Mouse (Mus musculus) urinary bladder, postnatal 14 days (tissue): ENCODE measurements around the gene Sele.
"Not testable (repeated sequence)": the region's sequence is repeated elsewhere in the genome, so short reads cannot be mapped to it uniquely, and the experiment has no call there.

Experiments
- DNase-seq: peaks from one replicate; pipeline ENCODE4 v3.0.0; 2021; ENCODE audit warnings: low spot score

The Sele gene

DNA sequence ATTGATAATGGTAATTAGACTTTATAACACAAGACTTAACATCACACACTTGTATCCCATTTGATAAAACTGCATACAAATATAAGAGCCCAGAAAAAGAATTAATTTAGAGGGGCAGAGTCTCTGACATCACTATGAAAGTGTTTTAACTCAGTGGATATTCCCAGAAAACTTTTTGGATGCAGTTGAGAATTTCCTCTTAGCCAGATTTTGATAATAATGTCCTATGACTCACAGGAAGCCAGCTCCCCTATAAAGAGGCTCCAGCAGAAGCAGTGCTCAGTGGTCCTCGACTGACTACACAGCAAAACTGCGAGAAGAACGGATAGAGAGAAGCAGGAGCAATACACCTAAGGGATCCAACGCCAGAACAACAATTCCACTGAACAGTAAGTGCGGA is at the start of gene Sele:
TSS of gene Sele (plus strand) at position 301 of the 400 bp plus-strand sequence.
- no peak for DNase-seq

DNA sequence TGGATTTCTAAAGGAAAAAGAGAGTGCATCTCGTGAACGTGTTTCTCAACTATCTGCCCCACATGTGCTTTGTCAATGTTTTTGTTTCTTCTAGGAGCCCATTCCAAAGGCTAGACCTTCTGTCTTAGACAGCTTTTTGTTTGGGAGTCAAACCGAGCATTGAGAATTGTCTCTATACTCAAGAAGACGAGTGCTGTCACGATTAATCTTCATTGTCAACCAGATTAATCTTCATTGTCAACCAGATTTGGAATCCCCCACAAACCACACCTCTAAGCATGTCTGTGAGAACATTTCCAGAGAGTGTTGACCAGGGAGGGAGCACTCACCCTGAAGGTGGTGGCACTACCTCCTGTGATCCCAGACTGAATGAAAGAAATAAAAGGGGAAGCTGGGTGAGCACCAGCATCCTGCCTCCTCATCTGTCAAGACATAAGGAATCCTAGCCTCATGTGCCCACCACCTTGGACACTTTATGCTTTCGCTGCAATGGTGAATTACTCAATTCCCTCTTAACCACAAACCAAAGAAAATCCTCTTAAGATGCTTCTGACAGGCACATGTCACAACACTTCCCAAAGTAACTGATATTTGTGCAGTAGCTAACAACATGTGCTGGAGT is 46.1 kb upstream of the Sele start:
- no peak for DNase-seq

DNA sequence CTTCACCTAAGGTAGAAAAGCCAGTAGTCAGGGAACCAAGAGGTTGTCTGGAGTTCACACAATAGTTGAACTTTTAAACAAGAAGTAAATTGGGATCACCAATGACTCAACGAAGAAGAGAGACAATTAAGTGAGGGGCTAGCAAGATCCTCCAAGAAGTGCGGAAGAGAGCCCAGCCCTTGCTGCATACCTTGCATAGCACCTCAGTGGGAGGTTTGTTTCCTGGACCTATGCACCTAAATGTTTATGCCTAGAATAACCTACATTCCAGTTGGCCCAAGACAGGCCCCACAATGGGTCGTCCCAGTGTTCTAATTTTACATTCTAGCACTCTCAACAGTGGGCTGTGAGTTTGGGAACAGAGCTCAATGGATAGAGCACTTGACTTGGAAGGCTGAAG is 43.7 kb upstream of the Sele start:
- DNase-seq = no peak

DNA sequence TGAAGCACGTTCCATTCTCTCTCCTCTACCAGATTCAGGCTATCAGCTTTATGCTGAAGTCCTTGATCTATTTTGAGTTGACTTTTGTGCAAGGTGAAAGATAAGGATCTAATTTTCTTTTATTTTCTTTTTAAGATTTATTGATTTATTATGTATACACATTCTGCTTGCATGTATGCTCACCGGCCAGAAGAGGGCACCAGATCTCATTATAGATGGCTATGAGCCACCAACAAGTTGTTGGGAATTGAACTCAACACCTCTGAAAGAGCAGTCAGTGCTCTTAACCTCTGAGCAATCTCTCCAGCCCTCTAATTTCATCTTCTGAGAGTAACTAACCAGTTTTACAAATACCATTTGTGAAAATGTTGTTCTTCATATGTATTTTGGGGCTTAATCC is 38.8 kb upstream of the Sele start:
- peak; percentile 26 for DNase-seq

DNA sequence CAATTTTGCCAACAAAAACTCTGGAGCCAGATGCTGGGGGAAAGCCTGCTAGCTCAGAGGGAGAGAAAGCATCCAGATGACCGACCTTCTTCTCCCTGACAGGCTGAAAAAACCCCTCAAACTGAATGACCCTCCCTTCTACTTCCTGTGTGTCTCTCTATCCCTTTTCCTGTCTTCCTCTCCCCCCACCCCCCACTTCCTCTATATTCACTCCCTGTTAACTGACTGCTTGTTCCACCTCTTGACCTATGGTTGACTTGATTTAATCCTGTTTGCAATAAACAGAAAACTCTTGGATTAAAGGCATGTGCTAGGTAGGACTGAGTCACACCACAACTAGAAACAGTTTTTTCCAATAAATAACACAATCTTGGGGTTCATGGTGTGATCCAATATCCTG is 33.4 kb upstream of the Sele start:
- no peak for DNase-seq

DNA sequence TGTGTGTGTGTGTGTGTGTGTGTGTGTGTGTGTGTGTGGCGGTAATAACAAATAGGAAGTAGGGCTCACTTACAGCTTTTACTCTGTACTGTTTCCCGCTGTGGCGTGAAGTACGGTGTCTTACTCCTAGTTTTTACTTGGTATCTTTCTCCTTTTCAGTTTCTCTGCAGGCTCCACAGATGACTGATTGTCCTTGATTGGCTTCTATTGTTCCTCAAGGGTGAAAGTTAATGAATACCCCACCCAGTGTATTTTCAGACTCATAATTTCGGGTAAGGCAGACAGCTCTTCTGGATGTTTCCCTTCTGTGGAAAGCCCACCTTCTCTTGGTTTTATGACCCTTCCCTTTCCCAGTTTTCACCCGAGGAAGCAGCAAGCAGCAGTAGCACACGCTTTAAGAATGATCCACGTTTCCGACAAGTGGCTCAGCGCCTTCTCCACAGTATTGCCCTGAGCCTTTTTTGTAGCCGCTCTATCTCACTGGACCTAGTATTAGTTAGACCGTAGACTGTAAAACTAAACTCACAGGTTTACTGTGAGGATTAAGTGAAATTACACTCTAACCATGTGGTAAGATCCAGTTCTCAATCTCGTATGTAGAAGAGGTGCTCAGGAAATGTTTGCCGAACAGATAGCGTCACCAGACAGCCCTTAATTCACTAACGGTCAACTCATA is 29.7 kb upstream of the Sele start:
- no peak for DNase-seq

DNA sequence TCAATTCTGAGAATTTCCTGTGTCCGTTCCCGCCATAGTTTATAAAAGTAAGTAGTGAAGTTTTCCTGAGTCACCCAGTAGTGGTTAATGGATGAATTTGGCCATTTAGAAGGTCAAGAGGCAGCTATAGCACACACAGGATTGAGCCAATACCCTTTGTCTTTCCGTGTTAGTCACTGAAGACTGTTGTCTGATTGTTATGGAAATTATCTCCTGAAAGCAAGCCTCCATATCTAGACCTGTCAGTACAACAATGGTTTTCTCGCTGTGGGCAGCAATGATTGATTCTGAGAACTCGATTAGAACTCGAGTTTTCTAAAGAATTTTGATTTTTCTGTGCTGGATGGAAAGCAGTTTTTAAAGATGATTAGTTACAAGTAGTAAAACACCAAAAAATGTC is 28.2 kb upstream of the Sele start:
- DNase-seq = no peak

DNA sequence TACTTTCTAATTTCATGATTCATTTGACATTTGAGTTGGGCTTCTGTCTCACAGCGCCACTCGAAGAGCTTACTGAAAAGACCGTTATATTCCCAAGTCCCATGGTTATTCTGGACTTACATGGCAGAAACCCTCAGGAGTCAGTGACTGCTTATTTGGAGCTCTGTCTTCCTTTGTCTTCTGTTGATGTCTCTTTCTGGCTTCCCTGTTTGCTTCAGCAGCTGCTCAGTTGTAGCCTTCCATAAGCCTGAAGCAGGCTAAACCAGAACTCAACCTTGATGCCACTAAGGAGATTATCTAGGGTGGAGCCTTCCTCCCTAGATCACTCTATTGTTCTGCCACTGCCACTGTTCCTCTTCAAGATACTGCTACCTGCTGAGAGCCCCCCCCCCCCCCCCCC is 27.3 kb upstream of the Sele start:
- DNase-seq = not testable (repeated sequence)

DNA sequence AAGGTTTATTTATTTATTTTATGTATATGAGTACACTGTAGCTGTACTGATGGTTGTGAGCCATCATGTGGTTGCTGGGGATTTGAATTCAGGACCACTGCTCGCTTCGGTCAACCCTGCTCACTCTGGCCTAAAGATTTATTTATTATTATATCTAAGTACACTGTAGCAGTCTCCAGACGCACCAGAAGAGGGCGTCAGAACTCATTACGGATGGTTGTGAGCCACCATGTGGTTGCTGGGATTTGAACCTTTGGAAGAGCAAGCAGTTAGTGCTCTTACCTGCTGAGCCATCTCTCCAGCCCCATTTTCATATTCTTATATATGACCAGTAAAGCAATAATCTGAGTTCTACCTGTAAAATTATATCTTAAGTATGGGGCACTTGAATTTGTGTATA is 25.9 kb upstream of the Sele start:
- not testable (repeated sequence) for DNase-seq

DNA sequence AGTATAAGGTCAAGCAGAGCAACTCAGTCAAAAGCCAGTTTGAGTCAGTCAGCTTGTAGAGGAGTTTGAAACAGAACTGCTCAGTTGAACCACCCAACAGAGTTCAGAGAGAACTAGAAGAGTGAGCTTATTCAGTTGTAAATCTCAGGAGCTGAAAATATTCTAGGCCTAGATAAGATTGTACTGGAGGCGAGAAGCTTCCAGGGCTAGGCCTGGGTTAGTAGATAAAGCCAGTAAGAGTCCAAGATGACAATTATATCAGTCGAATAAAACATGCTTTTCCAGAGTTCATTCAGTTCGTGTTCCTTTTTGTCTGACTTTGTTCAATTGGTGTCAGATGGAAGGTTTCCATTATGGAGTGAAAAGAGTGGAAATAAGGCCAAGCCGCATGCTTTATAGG is 22.3 kb upstream of the Sele start:
- no peak for DNase-seq

DNA sequence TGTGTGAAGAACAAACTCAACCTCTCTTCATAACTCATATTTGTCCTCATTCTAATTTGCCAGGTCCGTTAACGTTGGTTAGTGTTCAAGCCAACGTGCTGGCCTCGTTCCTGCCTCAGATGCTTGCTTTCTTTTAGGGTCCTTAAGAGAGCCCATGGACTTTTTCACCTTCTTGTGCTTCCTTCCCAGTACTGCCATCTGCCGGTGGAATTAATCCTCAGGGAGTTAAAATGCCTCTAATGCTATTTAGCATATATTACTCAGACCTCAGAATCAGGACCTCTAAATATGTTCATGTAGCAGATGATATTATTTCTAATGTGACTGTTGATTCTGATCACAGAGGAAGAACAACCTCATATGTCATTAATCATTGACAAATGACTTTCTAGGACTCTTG is 20.6 kb upstream of the Sele start:
- peak; percentile 12 for DNase-seq

DNA sequence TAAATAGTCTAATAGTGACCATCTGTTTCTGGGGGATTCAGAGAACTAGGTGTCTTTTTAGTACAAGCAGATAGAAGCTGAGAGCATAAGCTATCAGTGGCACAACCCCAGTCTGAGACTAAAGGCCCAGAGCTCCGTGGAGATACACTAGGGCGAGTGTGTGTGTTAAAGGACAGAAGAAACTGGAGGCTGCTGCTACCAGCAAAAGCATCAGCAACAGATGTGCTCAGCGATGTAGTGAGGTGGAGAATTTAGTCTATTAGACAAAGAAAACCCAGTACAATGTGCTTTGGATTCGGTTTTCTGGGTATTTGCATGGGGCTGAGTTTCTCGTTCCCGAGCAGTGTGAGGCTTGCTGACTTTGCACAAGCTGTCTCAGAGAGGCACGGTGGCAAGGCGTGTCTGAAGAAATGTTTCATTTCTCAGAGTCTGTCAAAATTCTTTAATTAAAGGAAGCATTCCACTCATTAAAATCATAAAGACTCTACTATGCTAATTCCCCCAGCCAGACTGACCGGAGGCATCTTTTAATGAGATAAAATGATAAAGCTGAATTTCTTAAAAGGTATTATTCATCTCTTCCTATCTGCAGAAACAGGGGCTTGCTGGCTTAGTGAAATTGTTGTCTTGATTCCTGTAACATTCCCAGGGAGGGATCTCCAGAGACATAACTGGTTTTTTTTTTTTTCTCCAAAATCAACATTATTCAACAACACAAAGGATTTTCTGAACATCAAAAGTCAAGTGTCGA is 7.5 kb upstream of the Sele start:
- DNase-seq = no peak

DNA sequence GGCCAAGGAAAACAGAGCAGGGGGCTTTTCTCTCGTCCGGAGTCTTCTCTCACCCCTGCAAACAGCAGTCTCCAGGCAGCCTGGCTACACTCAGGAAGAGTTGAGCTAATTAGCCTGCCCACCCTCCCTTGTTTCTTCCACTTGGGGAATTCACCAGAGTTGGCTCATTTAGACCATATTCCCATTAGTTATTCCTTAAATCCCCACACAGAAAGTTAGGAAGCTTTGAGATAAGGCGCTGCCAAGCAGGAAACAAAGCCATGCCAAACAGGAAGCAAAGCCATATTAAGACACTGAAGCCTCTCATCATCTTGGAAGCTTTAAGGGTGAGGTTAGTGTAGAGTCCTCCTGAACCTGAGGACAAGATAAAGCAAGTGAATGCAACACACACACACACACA is 4.5 kb upstream of the Sele start:
- DNase-seq = no peak

DNA sequence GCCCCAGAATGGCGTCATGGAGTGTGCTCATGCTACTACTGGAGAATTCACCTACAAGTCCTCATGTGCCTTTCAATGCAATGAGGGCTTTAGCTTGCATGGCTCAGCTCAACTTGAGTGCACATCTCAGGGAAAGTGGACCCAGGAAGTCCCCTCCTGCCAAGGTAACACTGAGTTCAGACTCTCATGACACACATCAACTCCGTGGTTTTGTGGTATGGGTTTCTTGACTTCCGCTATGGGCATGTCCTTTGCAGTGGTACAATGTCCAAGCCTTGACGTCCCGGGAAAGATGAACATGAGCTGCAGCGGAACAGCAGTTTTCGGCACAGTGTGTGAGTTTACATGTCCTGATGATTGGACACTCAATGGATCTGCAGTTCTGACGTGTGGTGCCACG is 5.5 kb downstream of the Sele start:
- no peak for DNase-seq

DNA sequence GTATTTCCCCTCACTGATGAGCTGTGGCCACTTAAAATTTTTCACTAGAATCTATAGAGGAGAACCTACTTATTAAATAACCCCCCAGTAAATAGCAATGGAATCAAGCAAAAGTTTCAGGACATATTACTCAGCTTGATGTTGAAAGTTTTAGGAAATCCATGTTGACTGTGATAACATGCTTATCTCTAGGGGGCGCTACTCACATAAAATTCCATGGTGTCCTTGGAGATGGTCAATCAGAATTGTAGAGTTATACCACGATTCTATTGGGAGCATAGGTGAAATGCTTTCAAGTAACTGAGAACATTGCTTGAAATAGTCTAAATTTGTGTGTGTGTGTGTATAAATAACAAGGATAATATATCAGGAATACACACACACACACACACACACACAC is 6.8 kb downstream of the Sele start:
- no peak for DNase-seq

DNA sequence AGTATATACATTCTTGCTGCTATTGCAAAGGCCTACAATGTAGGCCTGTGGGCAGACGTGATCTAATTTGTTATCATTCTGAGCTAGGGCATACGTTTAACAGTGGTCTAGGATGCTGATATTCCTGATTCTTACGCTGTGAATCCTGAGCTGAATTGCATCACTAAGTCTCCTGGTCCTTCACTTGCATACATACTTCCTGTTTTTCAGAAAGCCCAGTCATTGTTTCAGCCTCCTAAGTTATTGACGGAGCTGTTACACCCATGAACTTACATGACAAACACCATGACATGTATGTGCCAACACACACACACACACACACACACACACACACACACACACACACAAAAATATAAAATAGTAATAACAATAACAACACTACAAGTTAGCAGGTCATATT is 12.0 kb downstream of the Sele start:
- no peak for DNase-seq

DNA sequence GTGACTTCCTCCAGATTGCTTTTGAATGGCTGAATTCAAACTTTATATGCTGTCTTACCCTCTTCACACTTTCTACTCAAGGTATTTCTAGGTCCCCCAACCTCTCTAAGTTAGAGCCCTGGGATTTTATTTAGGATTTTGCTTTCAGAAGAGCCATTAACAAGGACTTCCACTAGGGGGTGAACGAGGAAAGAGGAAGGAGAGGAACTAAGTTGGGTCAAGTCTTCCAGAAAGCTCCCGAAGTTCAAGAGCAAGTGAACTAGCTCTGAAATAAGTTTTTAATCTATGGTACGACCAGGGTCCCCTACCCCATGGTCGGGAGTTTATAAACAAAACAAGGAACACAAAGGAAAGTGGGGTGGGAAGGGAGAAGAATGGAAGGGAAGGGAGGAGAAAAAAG is 13.2 kb downstream of the Sele start:
- DNase-seq = no peak

DNA sequence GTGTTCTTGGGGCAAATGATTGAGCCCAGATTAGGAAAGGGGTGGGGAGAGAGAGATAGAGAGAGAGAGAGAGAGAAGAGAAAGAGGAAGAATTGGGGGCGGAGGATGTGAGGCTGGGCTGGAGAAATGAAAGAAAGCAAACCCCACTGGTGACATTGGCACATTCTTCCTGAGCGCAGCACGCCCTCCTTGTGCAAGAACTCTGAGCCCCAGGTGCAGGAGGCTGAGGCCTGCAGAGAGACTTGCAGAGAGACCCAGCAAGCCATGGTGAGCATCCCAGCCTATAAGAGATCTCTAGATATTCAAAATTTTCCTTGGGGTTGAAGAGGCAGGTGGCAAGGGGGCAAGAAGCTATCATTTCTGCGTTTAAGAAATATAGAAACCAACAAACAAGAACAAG is 13.9 kb downstream of the Sele start, which contains the start of gene Sell:
TSS of gene Sell (plus strand) at position 58 of the 400 bp plus-strand sequence.
- no peak for DNase-seq

DNA sequence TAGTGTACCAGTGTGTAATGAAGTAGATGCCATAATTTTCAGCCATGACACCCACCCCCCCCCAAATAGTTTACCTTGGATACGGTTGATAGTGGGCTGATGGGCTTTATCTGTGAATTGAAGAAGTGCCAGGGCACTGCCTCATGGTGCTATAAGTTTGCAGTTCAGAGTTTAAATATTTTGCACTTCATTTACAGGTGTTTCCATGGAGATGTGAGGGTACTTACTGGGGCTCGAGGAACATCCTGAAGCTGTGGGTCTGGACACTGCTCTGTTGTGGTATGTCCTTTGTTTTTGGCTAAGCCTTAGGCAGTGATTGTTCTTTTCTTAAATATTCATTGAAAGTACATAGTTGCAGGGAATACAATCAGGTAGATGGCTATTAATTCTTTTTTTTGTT is 14.8 kb downstream of the Sele start:
- no peak for DNase-seq

DNA sequence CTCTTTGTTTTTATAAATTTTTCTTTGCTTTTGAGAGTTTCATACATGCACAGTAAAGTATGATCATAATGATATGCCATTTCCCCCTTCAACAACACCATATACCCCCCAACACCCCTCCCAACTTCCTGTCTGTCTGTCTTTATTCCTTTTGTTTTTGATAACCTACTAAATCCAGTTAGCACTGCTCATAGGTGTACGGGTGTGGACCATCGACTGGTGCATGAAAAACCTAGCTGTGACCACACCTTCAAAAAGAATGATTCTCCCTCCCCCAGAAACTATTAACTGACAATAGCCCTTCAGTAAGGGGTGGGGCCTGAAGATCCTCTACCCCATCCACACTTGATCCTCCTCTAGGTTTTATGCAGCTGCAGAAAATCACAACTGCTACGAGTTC is 15.7 kb downstream of the Sele start:
- DNase-seq = no peak

DNA sequence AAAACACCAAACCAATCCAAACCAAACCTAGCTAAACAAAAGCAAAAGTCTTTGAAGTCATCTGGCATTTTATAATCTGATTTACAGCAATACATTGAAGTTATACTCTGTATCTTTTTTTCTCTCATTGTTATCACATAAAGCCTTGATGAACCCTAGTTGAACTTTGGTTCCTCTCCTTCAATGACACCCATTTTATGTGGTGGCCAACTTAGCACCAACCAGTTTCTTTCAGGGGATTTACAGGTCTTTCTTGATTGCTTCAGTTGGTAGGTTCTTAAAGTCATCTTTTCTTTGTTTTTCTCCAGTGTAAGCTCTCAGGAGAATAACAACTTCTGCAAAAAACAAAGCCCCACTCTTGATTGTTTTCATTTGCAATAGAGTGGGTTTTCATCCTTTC is 21.2 kb downstream of the Sele start:
- no peak for DNase-seq

DNA sequence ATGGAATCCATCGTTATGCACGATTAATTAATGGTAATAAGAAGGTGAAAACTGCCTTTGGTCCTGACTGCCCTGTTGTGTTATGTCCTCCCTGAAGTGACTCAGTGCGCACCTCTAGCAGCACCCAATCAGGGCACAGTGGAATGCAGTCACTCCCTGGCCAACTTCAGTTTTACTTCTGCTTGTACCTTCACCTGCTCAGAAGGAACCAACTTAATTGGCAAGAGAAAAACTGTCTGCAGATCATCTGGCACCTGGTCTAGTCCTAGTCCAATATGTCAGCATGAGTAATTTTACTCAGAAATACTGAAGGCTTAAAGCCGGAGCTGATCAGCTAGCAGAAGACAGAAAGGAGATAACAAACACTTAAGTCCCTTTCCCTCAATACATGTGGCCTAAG is 22.4 kb downstream of the Sele start:
- no peak for DNase-seq

DNA sequence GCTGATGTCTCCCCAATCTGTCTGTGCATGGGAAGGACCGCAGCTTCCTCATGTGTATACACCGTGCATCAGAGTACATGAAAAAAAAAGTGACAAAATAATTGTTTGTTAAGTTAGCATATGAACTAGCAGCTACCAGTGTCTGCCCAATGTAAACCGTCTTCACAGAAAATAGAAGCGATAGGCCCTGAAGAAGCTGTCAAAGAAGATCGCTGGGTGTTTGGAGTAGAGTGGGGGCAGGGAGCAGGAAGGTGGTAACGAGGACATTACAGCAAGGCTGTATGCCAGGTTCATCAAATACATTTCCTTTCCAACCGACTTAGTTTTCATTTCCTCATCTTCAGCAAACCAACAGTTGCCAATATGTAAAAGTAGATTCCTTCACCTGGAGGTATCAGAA is 23.1 kb downstream of the Sele start:
- no peak for DNase-seq

DNA sequence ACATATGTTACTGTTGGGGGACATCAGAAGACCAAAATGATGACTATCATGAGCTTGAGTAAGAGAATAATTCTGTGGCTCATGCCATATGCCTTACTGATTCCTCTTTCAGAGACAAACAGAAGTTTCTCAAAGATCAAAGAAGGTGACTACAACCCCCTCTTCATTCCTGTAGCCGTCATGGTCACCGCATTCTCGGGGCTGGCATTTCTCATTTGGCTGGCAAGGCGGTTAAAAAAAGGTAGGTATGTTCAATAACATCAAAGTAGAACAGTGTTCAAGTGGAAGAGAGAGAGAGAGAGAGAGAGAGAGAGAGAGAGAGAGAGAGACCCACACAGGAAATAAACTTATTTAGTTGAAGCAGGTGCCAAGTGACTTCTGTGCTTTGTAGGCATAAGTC is 24.0 kb downstream of the Sele start:
- DNase-seq = no peak
